Mouse (Mus musculus) hindbrain, embryonic 11.5 days (tissue): Measurements from ENCODE around the gene Angpt4. TPM values are rescaled to one million over a fixed set of nuclear protein-coding genes. Genes with fewer than 3 reads are reported as not detected.

Experiments
- ATAC-seq: fragments of 200-750 bp; cut with Nextera tagmentation; 2 replicates; pipeline ENCODE4 v1.8.0; 2017; ENCODE audit warnings: mild to moderate bottlenecking, moderate TSS enrichment, moderate library complexity; ENCODE audit not compliant: low FRiP score
- DNase-seq: peaks from one replicate; pipeline ENCODE4 v3.0.0-alpha.2; 2015; ENCODE audit warnings: low spot score
- H3K27ac ChIP-seq: fragments of 300-500 bp; sonication (generic); 2 replicates; pipeline ENCODE4 v1.5.1; 2014; ENCODE audit warnings: mild to moderate bottlenecking, low read depth, low read length
- H3K27me3 ChIP-seq: fragments of 300-500 bp; sonication (generic); 2 replicates; pipeline ENCODE4 v1.6.1; 2014; ENCODE audit warnings: mild to moderate bottlenecking, low read length, moderate library complexity, mixed read lengths; ENCODE audit not compliant: control insufficient read depth, insufficient read depth
- H3K36me3 ChIP-seq: fragments of 300-500 bp; sonication (generic); 2 replicates; pipeline ENCODE4 v1.6.1; 2014; ENCODE audit warnings: mild to moderate bottlenecking, low read length, moderate library complexity, mixed read lengths; ENCODE audit not compliant: control insufficient read depth, insufficient read depth
- H3K4me1 ChIP-seq: fragments of 300-500 bp; sonication (generic); replicated peaks from 2 replicates; pipeline ENCODE4 v1.6.1; 2014; ENCODE audit warnings: low read length, mixed read lengths; ENCODE audit not compliant: control insufficient read depth, insufficient read depth
- H3K4me2 ChIP-seq: fragments of 300-500 bp; sonication (generic); replicated peaks from 2 replicates; pipeline ENCODE4 v1.6.1; 2014; ENCODE audit warnings: mild to moderate bottlenecking, low read depth, low read length
- H3K4me3 ChIP-seq: fragments of 300-500 bp; sonication (generic); 2 replicates; pipeline ENCODE4 v1.5.1; 2014; ENCODE audit warnings: low read depth, low read length
- H3K9ac ChIP-seq: fragments of 300-500 bp; sonication (generic); 2 replicates; pipeline ENCODE4 v1.6.1; 2014; ENCODE audit warnings: low read depth, low read length
- H3K9me3 ChIP-seq: fragments of 300-500 bp; sonication (generic); 2 replicates; pipeline ENCODE4 v1.6.1; 2016; ENCODE audit warnings: low read length; ENCODE audit not compliant: control insufficient read depth
- WGBS: fragments of 180-500 bp; shearing (Covaris S2); extraction: QIAGEN DNeasy Blood & Tissue Kit; methylation state at CpG from one replicate; pipeline ENCODE4 v1.1.7; 2014; 5-methylcytosine and 5-hydroxymethylcytosine counted together
- polyA plus RNA-seq: library from polyadenylated mRNA; unstranded; fragments of >200 nt; fragmentation: Nextera tagmentation; extraction: Ambion mirVana; gene quantifications from 2 replicates; pipeline ENCODE4 v1.2.1, GENCODE M21; 2014

The Angpt4 gene
- polyA plus RNA-seq, 1 experiment from 2014 or later = 0.23 TPM

DNA sequence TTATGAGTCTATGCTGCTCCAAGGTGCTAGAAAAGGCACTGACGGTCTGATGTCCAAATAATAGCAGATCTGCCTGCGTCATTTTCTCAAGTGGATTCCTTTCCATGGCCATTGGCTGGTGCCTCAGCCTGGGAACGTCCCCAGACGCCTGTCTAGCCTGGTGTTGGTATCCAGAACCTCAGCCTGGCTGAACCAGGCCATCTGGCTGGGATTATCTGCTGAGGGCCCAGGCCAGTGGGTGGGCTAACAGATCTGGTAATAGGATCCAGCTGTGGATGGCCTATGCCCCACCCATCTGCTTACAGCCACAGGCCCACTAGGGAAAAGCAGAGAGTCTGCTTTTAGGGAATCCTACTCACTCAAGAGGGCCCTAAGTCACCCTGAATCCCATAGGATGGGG lies 10.6 kb downstream of the Angpt4 start:
- no peaks in the 10 kb centered on the region for H3K27me3 ChIP-seq
- ATAC-seq (no peak), DNase-seq (no peak)
- H3K4me3 ChIP-seq = no peak overlapping the region
- H3K9me3 ChIP-seq = no peaks in the 10 kb centered on the region
- H3K27ac ChIP-seq = no peak overlapping the region
- H3K9ac ChIP-seq = no peak overlapping the region
- H3K36me3 ChIP-seq = no peaks in the 10 kb centered on the region
- 0 out of 2 replicates have a peak, but pooled peaks cover 2% of the 10 kb centered on the region for H3K4me1 ChIP-seq
- no peak overlapping the region for H3K4me2 ChIP-seq
- WGBS = 63% methylated on average over 4 of the region's 4 CpGs

DNA sequence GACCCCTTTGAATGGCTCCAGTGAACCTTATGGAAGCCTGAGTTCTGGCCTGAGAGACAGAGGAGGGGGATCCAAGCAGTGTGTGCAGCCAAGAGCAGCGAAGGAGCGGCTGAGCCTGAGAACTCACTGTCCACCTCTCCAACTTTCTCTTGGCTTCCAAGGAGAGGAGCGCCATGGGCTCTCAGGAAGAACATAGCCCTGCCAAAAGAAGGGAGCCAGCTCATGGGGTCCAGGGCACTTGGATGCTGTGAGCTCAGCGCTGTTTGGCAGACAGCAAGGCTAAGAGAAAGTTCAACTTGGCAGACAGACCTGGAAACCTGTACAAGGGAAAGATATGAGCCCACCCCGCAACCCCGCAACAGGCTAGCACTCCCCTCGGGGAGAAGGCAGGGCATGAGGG lies 13.3 kb downstream of the Angpt4 start:
- WGBS = 74% methylated on average over 7 of the region's 7 CpGs
- no peak for ATAC-seq

DNA sequence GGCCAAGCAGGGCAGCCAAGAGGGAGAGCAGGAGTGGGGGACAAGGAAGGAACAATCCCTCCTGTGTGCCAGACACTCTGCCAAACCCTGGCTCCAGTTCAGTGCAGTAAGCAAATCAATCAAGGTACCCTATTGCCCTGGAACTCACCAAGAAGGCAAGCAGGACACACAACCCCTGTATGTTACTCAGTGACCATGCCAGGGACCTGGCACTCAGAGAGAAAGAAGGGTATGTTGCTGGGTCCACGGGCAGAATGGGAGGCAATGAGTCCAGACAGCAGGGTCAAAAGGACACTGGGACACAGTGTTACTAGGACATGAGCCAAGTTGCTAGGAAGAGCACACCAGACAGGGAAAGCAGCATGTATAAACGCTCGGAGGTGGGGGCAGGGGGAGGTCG lies 14.7 kb downstream of the Angpt4 start:
- 0 out of 2 replicates have a peak, but pooled peaks cover 2% of the 10 kb centered on the region for H3K4me1 ChIP-seq
- H3K4me3 ChIP-seq = no peak overlapping the region
- H3K27me3 ChIP-seq = no peaks in the 10 kb centered on the region
- H3K36me3 ChIP-seq = no peaks in the 10 kb centered on the region
- no peak overlapping the region for H3K27ac ChIP-seq
- no peak for DNase-seq
- no peaks in the 10 kb centered on the region for H3K9me3 ChIP-seq
- ATAC-seq = no peak
- 60% methylated on average over 4 of the region's 4 CpGs for WGBS
- no peak overlapping the region for H3K9ac ChIP-seq
- H3K4me2 ChIP-seq = no peak overlapping the region

More for the DNA sequence above, 13.3 kb downstream of the Angpt4 start:
- no peak overlapping the region for H3K4me3 ChIP-seq
- no peak overlapping the region for H3K27ac ChIP-seq
- H3K36me3 ChIP-seq = no peaks in the 10 kb centered on the region
- H3K4me2 ChIP-seq = no peak overlapping the region
- 0 out of 2 replicates have a peak, but pooled peaks cover 2% of the 10 kb centered on the region for H3K4me1 ChIP-seq
- H3K27me3 ChIP-seq = no peaks in the 10 kb centered on the region
- DNase-seq = no peak
- H3K9ac ChIP-seq = no peak overlapping the region
- no peaks in the 10 kb centered on the region for H3K9me3 ChIP-seq

DNA sequence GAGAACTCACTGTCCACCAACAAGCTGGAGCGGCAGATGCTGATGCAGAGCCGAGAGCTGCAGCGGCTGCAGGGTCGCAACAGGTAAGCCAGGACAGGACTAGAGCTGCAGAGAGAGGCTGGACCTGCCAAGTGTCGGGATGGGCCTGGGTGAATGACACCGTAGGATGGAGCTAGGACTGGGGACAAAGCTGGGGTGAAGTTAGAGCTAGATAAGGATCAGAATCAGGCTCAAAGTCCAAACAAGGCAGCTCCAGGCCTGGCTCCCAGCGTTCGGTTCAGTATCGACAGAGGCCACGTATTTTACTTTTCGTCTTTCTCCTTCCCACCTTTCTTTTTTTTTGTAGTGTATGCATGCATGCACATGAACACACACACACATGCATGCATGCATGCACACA lies 16.1 kb downstream of the Angpt4 start:
- no peak for ATAC-seq
- WGBS = 93% methylated on average over 11 of the region's 11 CpGs
- no peak overlapping the region for H3K4me3 ChIP-seq

DNA sequence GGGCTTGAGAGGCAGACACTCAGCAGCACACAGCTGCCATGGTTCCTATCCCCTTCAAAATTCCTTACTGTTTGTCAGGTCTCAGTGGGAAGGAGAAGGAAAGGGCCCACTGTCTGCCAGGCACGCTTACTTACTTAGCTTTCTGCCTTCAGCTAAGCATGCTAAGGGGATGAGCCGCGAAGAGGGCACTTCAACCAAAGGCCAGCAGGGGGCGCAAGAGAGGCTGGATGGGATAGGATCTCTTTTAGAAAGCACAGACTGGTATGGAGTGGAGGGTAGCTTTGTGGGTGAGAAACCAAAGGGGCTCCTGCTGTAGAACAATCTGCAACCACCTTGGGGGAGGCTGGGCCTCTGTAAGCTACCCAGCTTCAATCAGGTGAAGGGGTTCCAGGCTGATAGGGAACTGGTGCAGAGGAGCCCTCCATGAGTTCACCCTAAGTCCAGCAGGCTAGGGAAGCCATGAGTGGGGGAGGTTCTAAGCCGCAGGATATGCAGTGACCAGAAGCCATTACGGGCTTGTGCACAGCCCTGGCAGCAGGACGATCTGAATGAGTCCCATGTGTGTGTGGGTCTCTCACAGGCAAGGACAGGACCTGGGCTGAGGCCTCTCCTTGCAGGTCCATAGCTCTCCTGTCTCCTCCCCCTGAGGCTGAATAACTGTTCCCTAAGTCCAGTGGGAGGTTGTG lies 19.5 kb downstream of the Angpt4 start:
- peak; percentile 73 for ATAC-seq
- Histone ChIP-seq H3K27me3 (no peaks in the 10 kb centered on the region), H3K9ac (no peak overlapping the region), H3K4me1 (no peaks in the 10 kb centered on the region), H3K4me3 (no peak overlapping the region), H3K9me3 (no peaks in the 10 kb centered on the region), H3K27ac (no peak overlapping the region), H3K4me2 (no peak overlapping the region), H3K36me3 (no peaks in the 10 kb centered on the region)
- WGBS = 33% methylated on average over 7 of the region's 7 CpGs
- peak; percentile 93 for DNase-seq

More for the DNA sequence above, 16.1 kb downstream of the Angpt4 start:
- no peaks in the 10 kb centered on the region for H3K27me3 ChIP-seq
- no peaks in the 10 kb centered on the region for H3K36me3 ChIP-seq
- no peak overlapping the region for H3K4me2 ChIP-seq
- H3K27ac ChIP-seq = no peak overlapping the region
- no peak overlapping the region for H3K9ac ChIP-seq
- H3K9me3 ChIP-seq = no peaks in the 10 kb centered on the region
- DNase-seq = no peak
- no peaks in the 10 kb centered on the region for H3K4me1 ChIP-seq

DNA sequence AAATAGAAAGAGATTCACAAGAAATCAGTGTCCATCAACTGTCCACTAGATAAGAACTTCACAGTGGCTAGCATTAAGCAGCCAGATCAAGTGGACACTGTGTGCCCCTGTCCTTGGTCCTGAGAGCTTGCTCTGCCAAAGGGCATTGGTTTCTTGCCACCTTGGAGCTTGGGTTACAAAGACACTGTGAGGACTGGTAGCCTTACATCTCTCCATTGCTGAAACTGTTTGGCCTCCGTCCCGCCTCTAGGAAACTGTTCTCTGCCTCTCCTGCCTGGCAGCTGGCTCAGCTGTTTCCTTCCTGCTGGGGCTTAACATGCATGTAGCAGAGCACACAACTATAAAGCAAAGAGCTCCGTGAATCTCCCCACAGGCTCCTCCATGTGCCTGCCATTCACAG lies 26.9 kb downstream of the Angpt4 start:
- WGBS = 60% methylated on average over 3 of the region's 3 CpGs
- Histone ChIP-seq H3K36me3 (no peaks in the 10 kb centered on the region), H3K27ac (no peak overlapping the region), H3K27me3 (no peaks in the 10 kb centered on the region), H3K9ac (no peak overlapping the region), H3K4me2 (no peak overlapping the region), H3K9me3 (no peaks in the 10 kb centered on the region), H3K4me3 (no peak overlapping the region), H3K4me1 (no peaks in the 10 kb centered on the region)
- DNase-seq = no peak
- no peak for ATAC-seq

DNA sequence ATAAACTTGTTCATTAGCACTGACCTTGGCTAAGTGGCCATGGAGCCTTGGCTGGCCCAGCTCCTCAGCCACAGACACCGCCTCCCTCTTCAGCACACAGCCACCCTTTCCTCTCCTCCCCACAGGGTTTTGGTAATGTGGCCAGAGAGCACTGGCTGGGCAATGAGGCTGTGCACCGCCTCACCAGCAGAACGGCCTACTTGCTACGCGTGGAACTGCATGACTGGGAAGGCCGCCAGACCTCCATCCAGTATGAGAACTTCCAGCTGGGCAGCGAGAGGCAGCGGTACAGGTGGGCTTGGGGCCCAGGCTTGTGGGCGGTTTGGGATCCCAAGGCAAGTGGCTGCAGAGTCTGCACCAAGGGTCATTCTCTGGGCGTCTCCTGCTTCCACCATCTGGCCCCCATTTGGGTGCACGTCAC lies 27.8 kb downstream of the Angpt4 start:
- ATAC-seq (no peak), DNase-seq (no peak)
- H3K27ac ChIP-seq = no peak overlapping the region
- H3K4me1 ChIP-seq = no peaks in the 10 kb centered on the region
- WGBS = 73% methylated on average over 11 of the region's 11 CpGs
- no peak overlapping the region for H3K4me2 ChIP-seq
- H3K9ac ChIP-seq = no peak overlapping the region
- no peaks in the 10 kb centered on the region for H3K27me3 ChIP-seq
- H3K36me3 ChIP-seq = no peaks in the 10 kb centered on the region
- no peak overlapping the region for H3K4me3 ChIP-seq
- no peaks in the 10 kb centered on the region for H3K9me3 ChIP-seq

DNA sequence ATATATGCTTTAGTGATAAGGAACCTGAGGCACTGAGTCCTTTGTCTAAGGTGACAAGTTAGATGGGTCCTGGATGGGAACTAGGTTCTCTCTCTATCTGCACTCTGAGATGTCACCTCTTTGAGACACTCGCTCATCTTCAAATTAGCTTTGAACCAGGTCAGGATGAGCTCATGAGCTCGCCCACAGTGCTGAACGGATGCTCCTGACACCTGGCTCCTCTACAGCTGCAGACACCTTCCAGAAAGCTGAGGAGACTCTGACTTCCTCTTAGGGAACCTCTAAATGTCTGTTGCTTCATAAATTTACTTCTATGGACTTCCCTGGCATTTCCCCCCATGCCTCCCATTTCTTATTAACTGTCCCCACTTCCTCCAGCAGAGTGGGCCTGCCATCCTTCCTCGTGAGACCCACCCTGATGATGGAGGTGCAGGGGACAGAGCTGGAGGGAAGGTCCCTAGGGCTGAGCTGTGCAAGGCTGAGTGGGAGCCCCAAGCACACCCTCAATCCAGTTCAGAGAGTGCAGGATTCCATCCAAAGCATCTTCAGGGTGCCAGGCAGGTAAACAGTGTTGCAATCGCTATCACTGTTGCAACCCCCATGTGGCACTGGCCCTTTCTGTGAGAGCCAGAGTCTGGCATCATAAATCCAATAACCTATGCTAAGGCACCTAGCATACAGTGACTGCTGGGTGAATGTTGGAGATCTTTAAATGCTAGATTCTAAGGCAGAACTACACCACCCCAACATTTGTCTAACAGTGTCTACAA lies 28.8 kb downstream of the Angpt4 start:
- no peak overlapping the region for H3K9ac ChIP-seq
- DNase-seq (no peak), ATAC-seq (no peak)
- no peaks in the 10 kb centered on the region for H3K36me3 ChIP-seq
- no peaks in the 10 kb centered on the region for H3K27me3 ChIP-seq
- H3K4me1 ChIP-seq = no peaks in the 10 kb centered on the region
- no peaks in the 10 kb centered on the region for H3K9me3 ChIP-seq
- H3K4me2 ChIP-seq = no peak overlapping the region
- no peak overlapping the region for H3K4me3 ChIP-seq
- WGBS = 80% methylated on average over 5 of the region's 5 CpGs
- no peak overlapping the region for H3K27ac ChIP-seq

DNA sequence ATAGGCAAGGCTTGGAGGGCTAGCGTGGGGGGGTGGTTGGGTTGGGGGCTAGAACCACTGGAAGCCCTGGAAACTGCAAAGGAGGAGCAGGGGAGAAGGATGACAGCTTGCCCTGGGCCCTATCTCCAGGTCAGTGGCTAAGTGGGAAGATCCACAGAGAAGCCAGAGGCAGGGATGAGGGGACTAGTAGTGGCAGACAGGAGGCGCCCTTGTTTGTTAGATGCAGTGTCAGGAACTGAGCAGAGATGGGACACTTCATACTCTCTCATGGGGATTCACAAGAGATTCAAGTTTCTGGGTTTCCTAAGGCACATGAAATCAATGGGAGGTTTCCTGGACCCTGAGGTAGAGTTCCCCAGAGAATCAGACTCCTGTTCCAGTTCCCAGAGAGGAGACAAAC lies 30.3 kb downstream of the Angpt4 start:
- ATAC-seq (no peak), DNase-seq (no peak)
- no peaks in the 10 kb centered on the region for H3K36me3 ChIP-seq
- no peak overlapping the region for H3K4me2 ChIP-seq
- WGBS = 31% methylated on average over 2 of the region's 2 CpGs
- no peaks in the 10 kb centered on the region for H3K4me1 ChIP-seq
- H3K4me3 ChIP-seq = no peak overlapping the region
- H3K9ac ChIP-seq = no peak overlapping the region
- no peaks in the 10 kb centered on the region for H3K27me3 ChIP-seq
- H3K9me3 ChIP-seq = no peaks in the 10 kb centered on the region
- no peak overlapping the region for H3K27ac ChIP-seq
